Mouse (Mus musculus) midbrain, embryonic 16.5 days (tissue): ENCODE measurements around the gene Ppp1r14b. TPM values are rescaled to one million over a fixed set of nuclear protein-coding genes. Genes with fewer than 3 reads are reported as not detected.
A peak's percentile ranks its signal among the peaks of the same experiment; 100 is the strongest.

ENCODE experiments used
- ATAC-seq: fragments of 200-750 bp; cut with Nextera tagmentation; 2 replicates; pipeline ENCODE4 v1.8.0; 2017; ENCODE audit warnings: moderate TSS enrichment
- H3K27ac ChIP-seq: fragments of 300-500 bp; sonication (generic); 2 replicates; pipeline ENCODE4 v1.5.1; 2014; ENCODE audit warnings: mild to moderate bottlenecking, low read length, mixed read lengths
- H3K27me3 ChIP-seq: fragments of 300-500 bp; sonication (generic); 2 replicates; pipeline ENCODE4 v1.6.1; 2014; ENCODE audit warnings: low read depth, low read length, mixed read lengths; ENCODE audit not compliant: control insufficient read depth, insufficient read depth
- H3K36me3 ChIP-seq: fragments of 300-500 bp; sonication (generic); 2 replicates; pipeline ENCODE4 v1.6.1; 2014; ENCODE audit warnings: mild to moderate bottlenecking, low read length, moderate library complexity, mixed read lengths; ENCODE audit not compliant: control insufficient read depth, insufficient read depth
- H3K4me1 ChIP-seq: fragments of 300-500 bp; sonication (generic); 2 replicates; pipeline ENCODE4 v1.6.1; 2014; ENCODE audit warnings: mild to moderate bottlenecking, low read length, mixed read lengths; ENCODE audit not compliant: control insufficient read depth, insufficient read depth
- H3K4me2 ChIP-seq: fragments of 300-500 bp; sonication (generic); 2 replicates; pipeline ENCODE4 v1.6.1; 2014; ENCODE audit warnings: mild to moderate bottlenecking, low read length, mixed read lengths
- H3K4me3 ChIP-seq: fragments of 300-500 bp; sonication (generic); 2 replicates; pipeline ENCODE4 v1.5.1; 2014; ENCODE audit warnings: low read depth, mild to moderate bottlenecking, low read length, moderate library complexity, mixed read lengths
- H3K9ac ChIP-seq: fragments of 300-500 bp; sonication (generic); 2 replicates; pipeline ENCODE4 v1.6.1; 2014; ENCODE audit warnings: low read depth, low read length, mixed read lengths
- H3K9me3 ChIP-seq: fragments of 300-500 bp; sonication (generic); replicated peaks from 2 replicates; pipeline ENCODE4 v1.6.1; 2014; ENCODE audit warnings: mild to moderate bottlenecking, low read length, mixed read lengths; ENCODE audit not compliant: control insufficient read depth, poor library complexity, severe bottlenecking
- WGBS: fragments of 180-500 bp; shearing (Covaris S2); extraction: QIAGEN DNeasy Blood & Tissue Kit; methylation state at CpG from one replicate; pipeline ENCODE4 v1.1.7; 2014; 5-methylcytosine and 5-hydroxymethylcytosine counted together
- polyA plus RNA-seq: library from polyadenylated mRNA; unstranded; fragments of >200 nt; fragmentation: Nextera tagmentation; extraction: Ambion mirVana; gene quantifications from 2 replicates; pipeline ENCODE4 v1.2.1, GENCODE M21; 2015

The Ppp1r14b gene
- polyA plus RNA-seq, 1 experiment from 2014 or later: 111 TPM

DNA sequence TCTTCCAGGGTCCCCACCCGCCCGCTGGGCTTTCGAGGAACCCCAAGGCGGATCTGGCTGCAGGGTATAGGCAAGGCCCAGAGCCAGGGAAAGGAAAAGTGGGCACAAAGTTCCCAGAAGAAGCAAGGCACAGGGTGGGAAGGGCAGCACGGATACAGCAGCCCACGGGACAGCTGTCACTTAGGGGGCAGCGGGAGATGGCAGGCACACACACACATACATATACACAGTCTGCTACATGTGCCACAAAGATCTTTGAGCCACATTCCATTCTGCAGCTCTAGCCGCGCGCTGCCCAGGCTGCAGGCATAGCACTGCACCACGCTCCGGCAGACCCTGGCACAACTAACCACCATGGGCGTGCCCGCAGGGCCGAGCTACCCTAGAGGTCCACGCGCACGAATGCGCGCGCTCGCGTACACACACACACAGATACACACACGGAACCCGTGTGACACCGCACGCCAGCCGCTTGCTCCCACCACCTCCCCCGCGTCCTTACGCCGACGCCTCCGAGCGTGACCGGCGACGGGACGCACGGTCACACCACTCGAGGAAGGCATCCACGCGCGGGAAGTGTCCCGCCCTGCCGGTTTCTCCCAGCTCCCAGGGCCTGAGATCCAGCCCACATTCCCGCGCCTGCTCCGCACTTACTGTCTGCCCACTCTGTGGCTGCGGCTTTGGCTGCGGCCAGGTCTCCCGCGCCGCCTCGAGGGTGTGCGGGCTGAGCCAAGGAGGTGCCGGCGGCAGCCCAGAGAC is 41.2 kb upstream of the Ppp1r14b start:
- Histone ChIP-seq H3K4me2 (peak overlapping the region; percentile 83), H3K4me3 (peak overlapping the region; percentile 48), H3K9ac (peak overlapping the region; percentile 79), H3K27ac (no peak overlapping the region), H3K27me3 (peaks cover 54% of the 10 kb centered on the region), H3K4me1 (peaks cover 12% of the 10 kb centered on the region), H3K36me3 (no peaks in the 10 kb centered on the region), H3K9me3 (no peaks in the 10 kb centered on the region)
- 3% methylated on average over 58 of the region's 58 CpGs for WGBS
- ATAC-seq: peak; percentile 69

DNA sequence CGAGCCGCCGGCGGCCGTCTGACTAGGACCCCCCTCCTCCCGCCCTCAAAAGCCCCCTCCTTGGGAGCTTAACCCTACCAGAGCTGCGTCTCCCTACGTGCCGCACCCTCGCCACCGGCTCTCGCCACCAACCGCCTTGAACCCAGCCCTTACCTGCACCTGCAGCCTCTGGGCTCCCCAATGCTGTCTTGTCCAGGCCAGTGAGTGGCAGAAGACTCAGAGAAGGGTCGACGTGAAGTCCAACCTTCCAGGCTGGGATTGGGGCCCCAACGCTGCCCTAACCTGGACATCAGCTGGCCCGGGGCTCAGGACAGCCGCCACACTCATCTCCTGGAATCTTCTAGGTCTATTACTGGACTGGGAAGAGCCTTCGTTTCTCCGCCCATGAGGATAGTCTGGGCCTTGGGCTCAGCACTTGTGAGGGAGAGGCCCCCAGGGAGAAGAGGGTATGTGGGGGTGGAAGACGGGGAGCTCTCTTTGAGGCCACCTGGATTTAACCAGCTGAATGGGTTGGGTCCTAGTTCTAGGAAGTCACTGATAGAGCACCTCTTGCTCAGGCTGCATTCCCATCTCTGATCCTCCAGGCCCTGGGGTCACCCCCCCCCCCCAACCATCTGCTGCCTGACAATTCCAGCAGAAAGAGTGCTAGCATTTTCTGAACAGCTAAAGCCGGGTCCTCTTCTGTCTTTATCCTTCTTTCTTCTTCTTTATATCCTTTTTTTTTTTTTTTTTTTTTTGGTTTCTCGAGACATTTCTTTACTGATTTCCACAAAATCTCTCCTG is 40.4 kb upstream of the Ppp1r14b start, which contains the start of gene Kcnk4:
TSS of gene Kcnk4 (minus strand) at position 321 of the 783 bp plus-strand sequence.
- ATAC-seq: peak; percentile 13
- Histone ChIP-seq H3K9ac (peak within 1 kb of the TSS; percentile 79), H3K4me2 (peak within 1 kb of the TSS; percentile 83), H3K36me3 (no peaks in the 10 kb centered on the region), H3K4me3 (peak within 1 kb of the TSS; percentile 48), H3K4me1 (peaks cover 20% of the 10 kb centered on the region), H3K27ac (no peak within 1 kb of the TSS), H3K9me3 (no peaks in the 10 kb centered on the region), H3K27me3 (peaks cover 49% of the 10 kb centered on the region)
- WGBS: 7% methylated on average over 23 of the region's 23 CpGs

DNA sequence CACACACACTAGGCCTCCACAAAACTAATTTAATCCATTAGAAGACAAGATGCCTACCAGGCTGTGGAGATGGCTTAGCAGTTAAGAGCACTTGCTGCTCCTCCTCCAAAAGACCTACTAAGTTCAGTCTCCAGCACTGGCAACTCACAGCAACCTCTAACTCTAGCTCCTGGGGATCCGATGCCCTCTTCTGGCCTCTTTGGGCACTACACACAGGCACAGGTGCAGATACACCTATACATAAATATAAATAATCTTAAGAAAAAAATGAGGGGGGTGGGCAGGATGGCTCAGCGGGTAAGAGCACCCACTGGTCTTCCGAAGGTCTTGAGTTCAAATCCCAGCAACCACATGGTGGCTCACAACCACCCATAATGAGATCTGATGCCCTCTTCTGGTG is 38.5 kb upstream of the Ppp1r14b start:
- Histone ChIP-seq H3K27ac (no peak overlapping the region), H3K9ac (no peak overlapping the region), H3K4me1 (peaks cover 34% of the 10 kb centered on the region), H3K27me3 (peaks cover 40% of the 10 kb centered on the region), H3K9me3 (no peaks in the 10 kb centered on the region), H3K36me3 (no peaks in the 10 kb centered on the region), H3K4me2 (no peak overlapping the region), H3K4me3 (no peak overlapping the region)
- WGBS: 23% methylated on average over 3 of the region's 3 CpGs
- ATAC-seq: no peak

DNA sequence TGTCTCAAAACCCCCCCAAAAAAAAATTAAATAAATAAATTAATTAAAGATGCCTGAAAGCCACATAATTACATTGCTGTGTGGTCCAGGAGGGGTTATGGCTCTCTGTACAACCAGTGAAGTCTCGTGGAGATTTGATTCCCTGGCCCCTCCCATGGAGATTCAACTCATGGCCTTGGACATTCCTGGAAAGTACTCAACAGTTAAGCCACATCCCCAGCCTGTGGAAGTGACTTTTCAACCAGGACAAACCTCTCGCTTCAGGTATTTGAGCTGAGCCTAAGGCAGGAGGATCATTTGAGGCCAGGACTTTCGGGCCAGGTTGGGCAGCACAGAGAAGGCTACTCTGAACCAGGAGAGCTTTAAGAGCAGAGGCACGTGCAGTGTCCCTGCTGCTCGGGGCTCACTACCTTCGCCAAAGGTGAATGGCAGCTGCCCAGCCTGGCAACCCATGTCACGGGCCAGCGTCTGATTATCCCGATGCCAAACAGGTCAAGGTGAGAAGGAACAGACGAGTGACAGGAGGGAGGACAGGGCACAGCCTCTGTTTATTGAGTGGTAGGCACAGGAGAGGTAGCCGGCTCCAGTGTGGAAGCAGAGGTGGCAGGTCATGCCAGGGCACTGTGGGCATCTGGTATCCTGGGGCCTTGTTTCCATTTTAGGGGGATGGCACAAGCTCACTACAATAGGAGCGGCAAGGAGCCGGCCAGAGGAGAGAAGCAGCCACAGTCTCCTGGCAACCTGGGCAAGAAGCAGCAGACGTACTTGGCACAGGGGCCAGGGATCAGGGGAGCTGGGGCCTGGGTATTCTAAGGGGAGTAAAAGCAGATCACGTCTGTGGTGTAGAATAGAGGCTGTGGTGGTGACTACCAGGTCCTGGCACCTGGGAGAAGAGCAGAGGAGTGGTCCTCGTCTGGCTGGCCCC is 37.0 kb upstream of the Ppp1r14b start:
- no peak for ATAC-seq
- H3K4me3 ChIP-seq: no peak overlapping the region
- no peak overlapping the region for H3K27ac ChIP-seq
- H3K4me1 ChIP-seq: peaks cover 36% of the 10 kb centered on the region
- 79% methylated on average over 16 of the region's 16 CpGs for WGBS
- H3K9me3 ChIP-seq: no peaks in the 10 kb centered on the region
- no peak overlapping the region for H3K9ac ChIP-seq
- H3K36me3 ChIP-seq: no peaks in the 10 kb centered on the region
- H3K27me3 ChIP-seq: peaks cover 25% of the 10 kb centered on the region
- H3K4me2 ChIP-seq: no peak overlapping the region

DNA sequence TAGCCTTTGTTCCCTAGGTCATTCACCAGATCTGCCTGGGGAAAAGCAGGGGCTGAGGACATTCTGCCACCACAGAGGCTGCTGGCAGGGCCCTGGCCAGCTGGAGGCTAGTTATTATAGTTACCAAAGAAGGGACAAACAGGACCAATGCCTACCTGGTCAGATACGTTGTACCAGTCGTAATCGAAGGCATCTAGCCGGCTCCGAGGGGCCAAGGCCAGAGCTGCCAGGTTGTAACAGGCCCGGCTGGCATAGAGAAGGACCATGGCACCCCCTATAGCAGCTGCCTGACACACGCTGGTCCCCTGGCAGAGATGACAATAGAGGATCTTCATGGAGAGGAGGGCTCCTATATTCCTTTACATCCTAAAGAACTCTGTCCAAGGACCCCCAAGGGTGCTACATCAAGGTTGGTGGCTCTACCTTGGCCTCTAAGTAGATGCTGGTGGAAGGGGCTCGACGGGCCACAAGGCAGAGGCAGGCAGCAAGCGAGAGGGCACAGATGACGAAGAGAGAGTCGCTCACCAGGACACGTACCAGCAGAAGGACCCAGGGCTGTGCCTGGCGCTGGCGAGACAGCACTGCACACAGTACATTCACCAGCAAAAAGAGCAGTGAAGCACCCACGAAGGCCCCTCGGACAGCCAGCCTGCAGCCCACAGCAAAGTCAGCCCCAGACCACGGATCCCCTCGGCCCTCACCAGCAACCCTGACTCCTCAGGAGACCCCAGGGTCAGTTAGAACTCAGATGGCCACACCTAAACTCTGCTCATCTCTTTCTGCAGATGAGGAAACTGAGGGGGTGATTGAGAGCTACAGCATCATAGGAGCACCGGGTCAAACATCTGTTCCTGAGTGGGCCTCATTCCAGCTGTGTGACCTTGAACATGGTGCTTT is 35.4 kb upstream of the Ppp1r14b start:
- ATAC-seq: no peak
- H3K27ac ChIP-seq: no peak overlapping the region
- H3K27me3 ChIP-seq: peaks cover 11% of the 10 kb centered on the region
- peak overlapping the region; percentile 32 for H3K9ac ChIP-seq
- H3K36me3 ChIP-seq: no peaks in the 10 kb centered on the region
- H3K4me3 ChIP-seq: peak overlapping the region; percentile 6; the same call in 1 of the 2 replicates
- H3K9me3 ChIP-seq: no peaks in the 10 kb centered on the region
- H3K4me2 ChIP-seq: peak overlapping the region; percentile 99
- WGBS: 86% methylated on average over 20 of the region's 20 CpGs
- H3K4me1 ChIP-seq: peaks cover 31% of the 10 kb centered on the region

DNA sequence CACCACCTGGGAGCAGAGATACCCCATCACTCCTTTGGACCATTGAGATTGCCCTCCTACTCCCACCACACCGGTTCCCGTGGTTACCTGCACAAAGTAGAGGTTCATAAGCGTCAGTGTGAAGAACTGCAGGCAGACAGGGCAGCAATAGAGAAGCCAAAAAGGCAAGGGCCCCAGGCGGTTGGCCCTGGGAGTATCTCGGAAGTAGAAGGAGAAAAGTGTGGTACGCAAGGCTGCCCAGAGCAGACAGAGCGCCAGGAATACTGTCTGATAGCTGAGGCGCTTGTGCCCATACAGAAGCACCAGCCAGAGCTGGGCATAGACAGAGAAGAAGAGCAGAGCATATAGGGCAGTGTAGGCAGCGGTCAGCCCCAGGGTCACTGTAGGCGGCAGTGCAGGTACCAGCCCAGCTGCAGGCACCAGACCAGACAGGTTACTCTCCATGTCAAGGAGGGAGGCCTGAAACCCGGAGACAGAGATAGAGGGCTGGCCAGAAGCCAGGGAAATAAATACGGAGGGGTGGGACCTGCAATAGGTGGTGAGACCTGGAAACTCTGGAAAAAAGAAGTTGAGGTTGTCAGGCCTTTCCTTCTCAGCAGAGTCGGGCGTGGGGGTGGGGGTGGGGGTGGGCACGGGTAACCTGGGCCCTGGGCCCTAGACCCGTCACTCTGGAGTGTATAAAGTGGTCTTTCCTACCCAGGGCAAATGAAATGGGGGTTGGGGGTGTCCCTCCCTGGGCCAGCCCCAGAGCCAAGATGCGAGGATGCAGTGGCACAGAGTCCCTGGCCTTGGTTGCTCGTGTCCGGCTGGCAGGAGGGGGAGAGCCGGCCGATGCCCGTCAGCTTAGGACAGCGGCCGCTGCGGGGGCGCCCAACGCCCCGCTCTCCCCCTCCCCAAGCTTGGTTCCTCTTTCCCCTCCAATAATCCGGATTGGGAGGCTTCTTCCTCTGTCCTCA is 34.1 kb upstream of the Ppp1r14b start:
- peak; percentile 8; the same call in 1 of the 2 replicates for ATAC-seq
- 21% methylated on average over 28 of the region's 29 CpGs for WGBS
- Histone ChIP-seq H3K27me3 (peaks cover 6% of the 10 kb centered on the region), H3K9ac (peak overlapping the region; percentile 99), H3K4me3 (peak overlapping the region; percentile 89), H3K4me1 (peaks cover 30% of the 10 kb centered on the region), H3K36me3 (no peaks in the 10 kb centered on the region), H3K9me3 (no peaks in the 10 kb centered on the region), H3K27ac (peak overlapping the region; percentile 98), H3K4me2 (peak overlapping the region; percentile 99)

DNA sequence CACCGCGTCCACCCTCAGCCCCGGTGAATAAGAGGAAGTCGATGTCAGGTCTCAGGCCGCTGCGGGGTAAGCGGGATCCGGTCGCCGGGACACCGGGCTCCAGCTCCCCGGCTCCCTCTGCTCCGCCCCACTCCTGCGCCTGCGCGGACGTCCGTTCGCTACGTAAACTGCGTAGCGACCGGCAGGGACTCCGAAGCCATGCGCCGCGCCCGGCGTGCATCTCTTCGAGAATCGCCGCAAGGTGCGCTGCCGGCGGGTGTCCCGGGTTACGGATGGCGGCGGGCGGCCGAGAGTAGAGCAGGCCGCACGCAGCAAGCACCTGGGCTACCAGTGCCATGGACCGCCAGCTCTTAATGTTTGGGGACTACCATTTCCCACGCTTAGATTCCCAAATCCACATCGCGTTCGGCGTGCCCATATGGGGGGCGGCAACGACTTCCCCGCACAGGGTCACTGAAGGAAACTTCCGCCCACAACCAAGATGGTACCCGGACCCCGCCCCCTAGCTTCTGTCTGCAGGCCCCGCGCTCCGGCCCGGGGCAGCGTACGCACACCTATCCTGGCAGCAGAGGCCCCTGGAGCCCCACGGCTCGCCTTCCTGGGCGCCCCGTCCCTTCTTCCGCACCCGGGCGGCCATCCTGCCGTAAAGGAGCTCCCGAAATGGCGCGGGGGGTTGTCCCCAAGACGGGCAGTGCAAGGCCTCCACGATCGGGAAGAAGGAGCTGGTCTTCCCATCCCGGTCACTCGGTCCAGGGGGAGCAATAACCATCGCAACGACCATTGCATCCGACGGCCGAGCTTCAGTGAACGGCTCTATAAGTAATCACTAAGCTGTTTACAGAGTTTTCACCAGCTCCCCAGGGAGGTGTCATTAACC is 33.2 kb upstream of the Ppp1r14b start, which contains the start of gene Bad:
TSS of gene Bad (plus strand) at position 490 of the 877 bp plus-strand sequence.
- WGBS: under 1% methylated on average over 77 of the region's 83 CpGs
- H3K4me2 ChIP-seq: peak within 1 kb of the TSS; percentile 99
- no peaks in the 10 kb centered on the region for H3K27me3 ChIP-seq
- peak; percentile 89 for ATAC-seq
- H3K4me3 ChIP-seq: peak within 1 kb of the TSS; percentile 89
- H3K9me3 ChIP-seq: no peaks in the 10 kb centered on the region
- H3K4me1 ChIP-seq: peaks cover 30% of the 10 kb centered on the region
- H3K9ac ChIP-seq: peak within 1 kb of the TSS; percentile 99
- peak within 1 kb of the TSS; percentile 98 for H3K27ac ChIP-seq
- H3K36me3 ChIP-seq: no peaks in the 10 kb centered on the region
